Mouse (Mus musculus): ENCODE results near the gene Gtf2ird1. TPM values are rescaled to one million over a fixed set of nuclear protein-coding genes. Genes with fewer than 3 reads are reported as not detected.
A peak's percentile ranks its signal among the peaks of the same experiment; 100 is the strongest.

The Gtf2ird1 gene
- total RNA-seq, 4 experiments from 2014 or later, result 13.1 to 15.3 (median 14.8) TPM

DNA sequence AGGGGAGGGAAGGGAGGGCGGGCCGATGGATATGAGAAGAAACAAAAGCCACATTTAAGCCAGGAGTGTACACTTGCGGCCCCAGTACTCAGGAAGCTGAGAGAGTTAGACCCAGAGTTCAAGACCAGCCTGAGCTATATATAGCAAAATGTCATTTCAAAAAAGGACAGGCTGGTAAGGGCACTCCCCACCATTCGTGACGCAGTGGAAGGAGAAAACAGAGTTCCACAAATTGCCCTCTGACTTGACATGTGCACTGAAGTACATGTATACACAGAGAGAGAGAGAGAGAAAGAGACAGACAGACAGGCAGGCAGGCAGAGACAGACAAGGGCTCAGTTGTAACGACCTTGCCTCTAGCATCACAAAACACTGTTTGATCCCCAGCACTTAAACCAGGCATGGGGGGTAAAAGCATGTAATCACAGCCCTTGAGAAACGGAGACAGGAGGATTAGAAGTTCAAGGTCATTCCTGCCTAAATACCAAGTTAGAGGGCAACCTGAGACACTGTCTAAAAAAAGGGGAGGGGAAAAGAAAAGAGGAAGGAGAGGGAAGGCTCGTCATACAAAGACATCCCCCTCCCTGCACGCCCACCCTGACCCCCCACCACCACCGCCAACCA, 11.2 kb downstream of the Gtf2ird1 start:
- DNase-seq (ENCODE audit: low spot score in 2 of 2), result no peak

- DNase-seq (ENCODE audit: low spot score in 2 of 2), result no peak
Measured at GRCm38 (mm10) chr5:134444473-134444872, 12.0 kb downstream of the Gtf2ird1 start.

DNA sequence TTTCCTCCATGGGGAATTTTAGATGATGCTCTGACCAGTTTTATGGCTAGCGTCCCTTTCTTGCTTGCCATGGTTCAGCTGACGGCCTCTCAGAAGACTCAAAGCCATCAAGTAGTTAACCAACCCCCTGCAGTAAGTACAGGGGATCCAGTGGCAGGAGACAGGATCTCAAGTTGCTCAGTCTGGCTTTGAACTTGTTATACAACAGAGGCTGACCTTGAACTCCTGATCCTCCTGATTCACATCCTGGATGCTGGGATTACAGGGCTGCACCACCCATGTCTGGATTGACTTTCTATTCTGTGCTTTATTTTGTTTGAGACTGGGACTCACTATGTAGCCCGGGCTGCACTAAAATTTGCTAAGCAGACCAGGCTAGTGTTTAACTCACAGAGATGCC, 14.4 kb downstream of the Gtf2ird1 start:
- no peak for DNase-seq (ENCODE audit: low spot score in 2 of 2)

GRCm38 (mm10) chr5:134441105-134441504, 15.4 kb downstream of the Gtf2ird1 start:
- no peak for DNase-seq (ENCODE audit: low spot score in 2 of 2)

GRCm38 (mm10) chr5:134440098-134440497, 16.4 kb downstream of the Gtf2ird1 start:
- DNase-seq (ENCODE audit: low spot score in 2 of 2), result peak in 1 of 2 experiments; percentile 29

DNA sequence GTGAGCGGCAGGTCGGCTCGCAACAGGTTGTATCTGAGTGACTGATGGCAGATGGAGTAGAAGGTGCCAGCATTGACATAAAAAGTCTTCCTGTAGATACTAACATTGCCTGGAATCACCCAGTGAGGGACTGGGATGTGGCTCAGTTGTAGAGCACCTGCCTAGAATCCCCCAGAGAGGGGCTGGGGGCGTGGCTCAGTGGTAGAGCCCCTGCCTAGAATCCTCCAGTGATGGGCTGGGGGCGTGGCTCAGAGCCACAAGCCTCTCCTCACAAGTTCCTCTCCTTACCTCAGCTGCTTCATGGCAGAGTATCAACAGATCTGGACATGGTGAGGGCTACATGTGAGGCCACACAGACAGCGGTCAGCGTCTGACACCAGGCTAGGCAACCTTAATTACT, 17.0 kb downstream of the Gtf2ird1 start:
- DNase-seq (ENCODE audit: low spot score in 2 of 2), result no peak

DNA sequence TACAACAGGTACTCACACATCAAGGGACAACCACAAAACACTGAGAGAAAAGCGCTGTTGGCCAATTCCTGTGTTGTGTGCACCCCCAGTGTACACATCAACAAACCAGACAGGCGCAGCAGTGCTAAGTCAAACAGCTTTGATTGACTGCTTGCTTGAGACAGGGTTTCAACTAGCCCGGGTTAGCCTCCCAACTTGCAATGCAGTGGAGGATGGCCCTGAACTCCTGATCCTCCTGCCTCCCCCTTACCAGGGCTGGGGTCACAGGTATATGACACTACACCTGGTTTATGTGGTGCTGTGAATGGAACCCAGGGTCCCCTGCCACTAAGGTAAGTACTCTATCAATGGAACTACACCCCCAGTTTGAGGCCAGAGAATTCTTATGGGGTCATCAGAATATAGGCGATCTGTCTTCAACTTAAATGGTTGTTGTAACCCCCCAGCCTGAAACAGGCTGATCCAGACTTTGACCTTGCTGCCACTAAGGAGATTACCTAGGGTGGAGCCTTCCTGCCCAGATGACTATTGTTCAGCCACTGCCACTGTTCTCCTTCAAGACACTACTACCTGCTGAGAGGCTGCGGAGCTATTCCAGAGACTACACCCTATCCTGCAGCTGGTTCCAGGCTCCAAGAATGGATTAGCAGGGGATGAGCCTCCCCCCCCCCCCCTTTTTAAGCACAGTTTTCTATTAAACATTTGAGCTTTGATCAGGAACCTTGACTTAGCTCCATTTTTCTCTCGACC, 17.7 kb downstream of the Gtf2ird1 start:
- no peak for DNase-seq (ENCODE audit: low spot score in 2 of 2)

DNA sequence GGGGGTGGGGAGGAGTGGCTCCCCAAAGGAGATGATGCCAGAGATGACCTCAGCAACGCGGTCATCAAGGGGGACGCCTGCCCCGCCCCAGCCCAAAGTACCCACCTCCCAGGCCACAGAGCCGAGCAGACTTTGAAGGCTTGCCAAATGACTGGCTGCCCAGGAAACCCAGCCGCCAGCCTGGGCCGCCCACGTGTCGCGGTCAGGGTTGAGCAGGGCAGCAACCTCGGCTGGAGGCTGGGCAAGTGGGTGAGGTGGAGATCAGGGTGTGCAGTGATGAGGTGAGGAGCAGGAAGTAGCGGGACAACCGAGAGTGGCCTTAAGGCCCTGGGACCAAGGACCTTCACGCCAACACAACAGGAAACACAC, 19.1 kb downstream of the Gtf2ird1 start:
- peak; percentile 52 to 75 for DNase-seq (ENCODE audit: low spot score in 2 of 2)

DNA sequence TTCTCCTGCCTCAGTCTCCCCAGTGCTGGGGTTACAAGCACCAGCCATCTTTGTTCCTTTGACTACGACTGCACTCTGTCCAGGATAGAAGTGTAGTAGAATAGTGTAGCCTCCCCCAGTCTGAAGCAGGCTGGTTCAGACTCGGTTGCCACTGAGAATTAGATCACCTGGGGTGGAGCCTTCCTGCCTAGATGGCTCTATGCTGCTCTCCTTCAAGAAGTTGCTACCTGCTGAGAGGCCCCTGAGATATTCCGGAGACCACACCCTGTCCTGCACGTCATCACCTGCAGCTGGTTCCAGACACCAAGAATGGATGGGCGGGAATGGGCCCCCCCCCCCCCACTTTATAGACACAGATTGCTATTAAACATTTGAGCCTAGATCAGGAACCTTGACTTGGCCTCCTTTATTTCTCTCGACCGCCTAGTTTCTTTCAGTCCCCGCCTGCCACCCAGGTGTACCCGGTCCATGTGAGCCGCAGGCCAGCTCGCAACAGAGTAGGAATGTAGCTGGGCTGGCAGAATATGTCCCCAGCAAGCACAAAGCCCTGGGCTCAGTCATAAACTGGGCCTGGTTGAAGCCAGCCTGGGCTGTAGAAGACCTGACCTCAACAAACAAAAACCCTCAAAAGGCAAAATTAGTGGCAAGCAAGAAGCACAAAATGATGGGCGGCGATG, 19.6 kb downstream of the Gtf2ird1 start:
- DNase-seq (ENCODE audit: low spot score in 2 of 2), result no peak

DNA sequence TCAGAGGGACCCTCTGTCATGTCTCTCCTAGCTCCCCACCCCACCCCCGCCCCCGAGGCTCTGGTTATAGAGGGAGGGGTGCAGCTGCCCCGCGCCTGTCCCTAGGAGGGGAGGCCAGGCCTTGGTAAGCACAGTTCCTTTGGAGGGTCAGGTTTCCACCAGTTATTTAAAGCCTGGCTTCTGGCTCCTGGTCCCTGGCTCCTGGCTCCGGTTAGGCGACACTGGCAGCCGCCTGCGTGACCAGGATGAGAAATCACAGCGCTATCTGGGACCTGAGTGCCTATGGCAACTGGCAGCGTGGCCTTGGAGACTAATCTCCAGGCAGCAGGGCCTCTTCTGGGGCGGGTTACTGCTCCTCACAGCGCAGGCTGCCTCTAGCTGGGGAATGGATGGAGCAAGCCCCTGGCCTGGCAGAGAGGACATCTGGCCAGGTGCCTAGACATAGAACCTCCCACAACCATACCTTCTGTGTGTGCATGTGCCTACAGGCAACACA, 20.6 kb downstream of the Gtf2ird1 start:
- DNase-seq (ENCODE audit: low spot score in 2 of 2), result peak; percentile 76 to 87

DNA sequence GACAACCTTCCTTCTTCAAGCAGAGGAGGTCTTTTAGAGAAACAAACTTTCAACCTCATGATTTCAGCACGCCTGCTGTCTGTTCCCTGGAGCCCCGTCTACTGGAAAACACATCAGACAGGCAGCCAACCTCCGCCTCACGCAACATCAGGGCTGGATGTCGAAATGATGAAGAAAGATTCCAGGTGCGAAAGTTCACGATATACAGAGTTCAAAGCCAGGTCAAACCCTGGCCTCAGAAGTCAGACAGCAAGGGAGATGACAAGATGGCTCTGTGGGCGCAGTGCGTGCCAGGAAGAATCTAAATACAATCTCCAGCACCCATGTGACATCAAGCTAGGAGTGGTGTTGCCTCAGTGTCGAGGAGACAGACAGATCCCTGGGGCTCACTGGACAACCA, 23.4 kb downstream of the Gtf2ird1 start:
- DNase-seq (ENCODE audit: low spot score in 2 of 2), result peak in 1 of 2 experiments; percentile 24

DNA sequence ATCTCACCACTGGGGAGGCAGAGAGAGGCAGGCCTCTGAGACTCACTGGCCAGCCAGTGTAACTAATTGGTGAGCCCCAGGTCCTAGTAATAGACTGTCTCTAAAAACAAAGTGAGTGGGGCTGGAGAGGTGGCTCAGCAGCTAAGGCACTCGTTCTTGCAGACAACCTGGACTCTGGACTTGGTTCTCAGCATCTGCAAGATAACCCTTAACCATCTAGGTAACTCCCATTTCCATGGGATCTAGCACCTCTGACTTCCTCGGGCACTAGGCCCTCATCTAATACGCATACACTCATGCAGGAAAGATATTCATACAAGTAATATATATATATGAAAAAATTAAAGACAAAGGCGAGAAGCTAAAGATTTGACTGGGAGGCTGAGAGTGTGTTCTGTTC, 26.4 kb downstream of the Gtf2ird1 start:
- DNase-seq (ENCODE audit: low spot score in 2 of 2), result no peak

- DNase-seq (ENCODE audit: low spot score in 2 of 2), result no peak
Measured at GRCm38 (mm10) chr5:134427664-134428063, 28.9 kb downstream of the Gtf2ird1 start.

DNA sequence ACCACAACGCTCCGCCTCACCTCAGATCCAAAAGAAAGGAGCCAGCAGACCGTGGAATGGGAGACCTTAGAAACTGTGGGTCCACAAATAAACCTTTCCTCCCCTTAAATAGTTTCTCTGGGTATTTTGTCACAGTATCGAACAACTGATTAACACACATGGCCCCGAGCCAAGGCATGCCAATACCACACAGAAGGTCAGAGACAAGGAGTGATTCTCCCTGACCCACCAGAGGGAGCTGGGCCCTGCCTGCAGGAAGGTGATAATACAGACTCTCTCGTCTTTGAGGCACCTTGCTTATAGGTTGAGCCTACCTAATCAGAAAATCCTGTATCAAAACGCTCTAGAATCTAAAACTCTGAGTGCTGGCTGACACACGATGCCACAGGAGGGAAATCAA, 30.9 kb downstream of the Gtf2ird1 start:
- no peak for DNase-seq (ENCODE audit: low spot score in 2 of 2)

DNA sequence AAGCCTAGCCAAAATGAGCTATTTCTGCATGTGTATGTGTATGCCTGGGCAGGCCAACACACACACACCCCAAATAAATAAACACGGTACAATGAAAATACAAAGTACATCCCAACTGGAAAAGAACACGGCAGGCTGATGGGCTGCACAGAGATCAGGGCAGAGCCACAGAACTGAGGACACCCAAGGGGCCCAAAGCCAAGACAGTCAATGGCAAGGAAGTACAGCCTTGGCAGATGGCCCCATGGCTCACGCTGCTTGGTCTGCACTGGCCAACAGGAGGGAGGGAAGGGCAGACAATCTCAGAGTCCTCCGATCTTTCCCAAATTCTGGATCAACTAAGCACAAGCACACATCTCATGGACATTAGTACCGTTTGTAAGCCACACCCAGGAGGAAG, 32.6 kb downstream of the Gtf2ird1 start:
- peak; percentile 83 to 84 for DNase-seq (ENCODE audit: low spot score in 2 of 2)

- DNase-seq (ENCODE audit: low spot score in 2 of 2), result no peak
Measured at GRCm38 (mm10) chr5:134423372-134423771, 33.1 kb downstream of the Gtf2ird1 start.

GRCm38 (mm10) chr5:134422265-134422925, 34.1 kb downstream of the Gtf2ird1 start:
- no peak for DNase-seq (ENCODE audit: low spot score in 2 of 2)

DNA sequence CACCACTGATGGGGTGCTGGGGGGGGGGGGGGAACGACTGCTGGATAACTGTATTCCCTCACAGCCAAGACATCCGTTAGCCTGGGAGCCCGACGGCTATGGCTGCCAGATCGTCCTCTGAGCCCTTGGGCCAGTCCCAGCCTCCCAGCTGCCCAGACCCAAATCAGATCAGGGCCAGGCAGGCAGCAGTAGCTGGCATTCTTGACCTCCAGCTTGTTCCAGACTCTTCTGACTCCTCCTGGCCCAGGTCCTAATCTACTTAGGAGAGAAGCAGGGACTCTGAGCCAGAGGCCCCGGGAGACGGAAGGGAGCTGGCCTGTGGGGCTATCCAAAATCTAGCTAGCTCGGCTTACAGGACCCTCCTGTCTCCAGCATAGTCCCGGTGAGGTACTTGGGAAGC, 35.5 kb downstream of the Gtf2ird1 start:
- peak; percentile 65 to 86 for DNase-seq (ENCODE audit: low spot score in 2 of 2)

DNA sequence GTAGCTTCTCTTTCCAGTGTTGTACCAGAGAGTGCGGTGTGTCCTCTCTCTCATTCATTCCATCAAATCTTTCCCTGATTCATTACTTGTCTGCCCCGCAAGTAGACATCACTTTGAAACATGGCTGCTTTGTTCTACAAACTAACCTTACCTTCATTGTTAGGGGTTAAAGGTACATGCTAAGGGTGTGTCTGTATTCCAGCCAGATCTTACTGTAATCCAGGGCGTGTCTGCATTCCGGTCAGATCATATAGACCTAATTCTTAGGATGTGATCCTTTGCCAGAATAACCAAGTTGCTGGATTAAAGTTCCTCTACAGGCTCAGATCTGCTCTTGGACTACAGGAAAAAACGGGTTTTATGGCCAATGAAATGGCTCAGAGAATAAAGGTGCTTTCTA, 36.8 kb downstream of the Gtf2ird1 start:
- no peak for DNase-seq (ENCODE audit: low spot score in 2 of 2)

GRCm38 (mm10) chr5:134418315-134419074, 38.0 kb downstream of the Gtf2ird1 start:
- DNase-seq (ENCODE audit: low spot score in 2 of 2), result no peak

DNA sequence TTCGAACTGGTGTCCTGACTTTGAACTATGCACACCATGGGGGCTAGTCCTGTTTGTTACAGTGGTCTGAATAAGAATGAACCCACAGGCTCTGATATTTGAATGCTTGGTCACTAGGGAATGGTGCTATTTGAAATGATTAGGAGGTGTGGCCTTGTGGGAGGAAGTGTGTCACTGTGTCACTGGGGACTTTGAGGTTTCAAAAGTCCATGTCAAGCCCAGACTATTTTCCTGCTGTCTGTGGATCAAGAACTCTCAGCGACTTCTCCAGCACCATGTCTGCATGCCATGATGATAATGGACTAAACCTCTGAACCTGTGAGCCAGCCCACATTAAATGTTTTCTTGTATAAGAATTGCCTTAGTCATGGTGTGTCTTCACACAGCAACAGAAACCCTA, 44.2 kb downstream of the Gtf2ird1 start:
- no peak for DNase-seq (ENCODE audit: low spot score in 2 of 2)
